Mouse (Mus musculus): ENCODE results near the gene Nfe2l1.

GRCm38 (mm10) chr11:96860564-96860963 lies 30.8 kb upstream of the Nfe2l1 start:
- TF ChIP-seq POLR2A (IDR thresholded peaks at IDR 0.05; ENCODE audit: borderline replicate concordance, low read depth, low read length), result no peak
- TF ChIP-seq CTCF (IDR thresholded peaks at IDR 0.05; ENCODE audit: low read depth, low read length), result peak; percentile 74
